Mouse (Mus musculus): ENCODE measurements around the gene Pole. TPM values are rescaled to one million over a fixed set of nuclear protein-coding genes. Genes with fewer than 3 reads are reported as not detected.

The Pole gene
- total and polyA plus RNA-seq, 3 experiments = 46.0 to 60.2 (median 55.0) TPM

DNA sequence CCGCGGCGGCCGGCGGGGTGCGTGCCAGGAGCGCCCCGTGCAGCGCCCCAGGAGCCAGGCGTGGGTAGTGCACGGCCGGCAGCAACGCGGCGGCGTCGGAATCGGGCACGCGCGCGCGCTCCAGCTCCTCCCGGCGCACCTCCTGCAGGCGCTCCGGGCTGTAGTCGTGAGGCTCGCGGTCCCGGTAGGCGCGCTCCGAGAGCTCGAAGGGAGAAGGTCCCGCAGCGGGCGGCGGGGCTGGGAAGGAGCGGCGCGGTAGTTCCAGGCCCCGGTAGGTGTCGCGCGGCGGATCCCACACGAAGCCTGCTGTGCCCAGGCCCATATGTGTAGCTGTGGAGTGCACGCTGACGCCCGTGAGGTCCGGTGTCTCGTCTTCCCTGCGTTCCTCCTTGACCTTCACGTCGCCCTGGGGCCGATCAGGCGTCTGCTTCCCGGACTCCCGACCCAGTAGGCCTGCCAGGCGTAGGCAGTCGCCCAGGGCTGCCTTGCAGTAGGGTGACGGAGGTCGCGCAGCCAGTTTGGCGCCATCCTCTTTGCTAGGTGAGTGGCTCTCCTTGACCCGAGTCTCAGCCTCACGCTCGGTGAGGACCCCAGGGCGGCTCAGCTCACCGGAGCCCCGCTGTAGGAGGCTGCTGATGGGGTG lies 77.2 kb downstream of the Pole start:
- no peak overlapping the region for H3K4me3 ChIP-seq (replicated peaks in 1 of 3; ENCODE audit: low read depth in 2 of 3, low read length in 2 of 3, poor library complexity in 1 of 3)
- H3K9me3 ChIP-seq (replicated peaks; ENCODE audit: low read length) = peaks cover 3% of the 10 kb centered on the region
- H3K36me3 ChIP-seq (replicated peaks in 1 of 2; ENCODE audit: control insufficient read depth in 1 of 2, insufficient read depth in 1 of 2, low read length in 1 of 2) = peaks cover 12 to 35% of the 10 kb centered on the region in 2 experiments
- no peak overlapping the region for H3K9ac ChIP-seq (ENCODE audit: insufficient read depth, low read depth)
- no peaks in the 10 kb centered on the region for H3K79me2 ChIP-seq (replicated peaks; ENCODE audit: control insufficient read depth, extremely low read depth, insufficient read depth, poor library complexity, severe bottlenecking)
- H3K27ac ChIP-seq (ENCODE audit: insufficient read depth, low read depth) = no peak overlapping the region
- H3K4me2 ChIP-seq (ENCODE audit: insufficient read depth, low read depth, poor library complexity, severe bottlenecking) = no peak overlapping the region
- no peaks in the 10 kb centered on the region for H3K4me1 ChIP-seq (ENCODE audit: control insufficient read depth in 1 of 2, insufficient read depth in 2 of 2)
- in situ Hi-C loops (cut with MboI; ENCODE audit: low pct_ligation_motif_present, low pct_unique_long_range_greater_than_20kb, low sequenced_read_pairs) (loop anchor here (10.0 kb wide), 1 partner anchor 272 kb away; no protein-coding TSS in a partner anchor), dilution Hi-C loops (cut with MboI; ENCODE audit: extremely low pct_ligation_motif_present, extremely low pct_unique_long_range_greater_than_20kb, low sequenced_read_pairs) (no loop called here)
- no peak for DNase-seq (ENCODE audit: extremely low read depth)
- TF ChIP-seq TBP (conservative IDR thresholded peaks at IDR 0.05; ENCODE audit: low read depth, low read length) = no peak
- TF ChIP-seq SMC3 (IDR thresholded peaks at IDR 0.05; ENCODE audit: low read depth, low read length) = no peak
- no peak for TF ChIP-seq HCFC1 (IDR thresholded peaks at IDR 0.05; ENCODE audit: low read depth, low read length)
- no peak for TF ChIP-seq IRF4 (IDR thresholded peaks at IDR 0.05; ENCODE audit: low read depth, low read length)
- no peak for TF ChIP-seq MAZ (IDR thresholded peaks at IDR 0.05; ENCODE audit: low read depth, low read length)
- no peak for TF ChIP-seq ELF1 (IDR thresholded peaks at IDR 0.05; ENCODE audit: low read depth, low read length)
- TF ChIP-seq SIN3A (IDR thresholded peaks at IDR 0.05; ENCODE audit: low read length) = no peak
- TF ChIP-seq ZC3H11A (IDR thresholded peaks at IDR 0.05; ENCODE audit: low read depth, low read length) = no peak
- no peak for TF ChIP-seq BHLHE40 (IDR thresholded peaks at IDR 0.05; ENCODE audit: low read depth, low read length)
- no peak for TF ChIP-seq MAX (IDR thresholded peaks at IDR 0.05; ENCODE audit: low read length)
- no peak for TF ChIP-seq ZNF384 (IDR thresholded peaks at IDR 0.05; ENCODE audit: low read depth, low read length)
- no peak for TF ChIP-seq KAT2A (IDR thresholded peaks at IDR 0.05; ENCODE audit: insufficient replicate concordance, low read length)
- TF ChIP-seq CHD2 (IDR thresholded peaks at IDR 0.05; ENCODE audit: low read length) = no peak
- no peaks in the 10 kb centered on the region for H3K27me3 ChIP-seq (replicated peaks)

- Histone ChIP-seq H3K4me3 (replicated peaks in 1 of 3; ENCODE audit: low read depth in 2 of 3, low read length in 2 of 3, poor library complexity in 1 of 3) (no peak overlapping the region), H3K9ac (ENCODE audit: insufficient read depth, low read depth) (no peak overlapping the region), H3K27me3 (replicated peaks) (no peaks in the 10 kb centered on the region), H3K4me1 (ENCODE audit: control insufficient read depth in 1 of 2, insufficient read depth in 2 of 2) (no peaks in the 10 kb centered on the region), H3K9me3 (replicated peaks; ENCODE audit: low read length) (peaks cover 3% of the 10 kb centered on the region), H3K27ac (ENCODE audit: insufficient read depth, low read depth) (no peak overlapping the region), H3K36me3 (replicated peaks in 1 of 2; ENCODE audit: control insufficient read depth in 1 of 2, insufficient read depth in 1 of 2, low read length in 1 of 2) (peaks cover 12 to 40% of the 10 kb centered on the region in 2 experiments), H3K79me2 (replicated peaks; ENCODE audit: control insufficient read depth, extremely low read depth, insufficient read depth, poor library complexity, severe bottlenecking) (no peaks in the 10 kb centered on the region), H3K4me2 (ENCODE audit: insufficient read depth, low read depth, poor library complexity, severe bottlenecking) (no peak overlapping the region)
- DNase-seq (ENCODE audit: extremely low read depth) = no peak
- in situ Hi-C loops (cut with MboI; ENCODE audit: low pct_ligation_motif_present, low pct_unique_long_range_greater_than_20kb, low sequenced_read_pairs) = loop anchor here (10.0 kb wide), 1 partner anchor 271 kb away; no protein-coding TSS in a partner anchor
- no peak for TF ChIP-seq USF2 (conservative IDR thresholded peaks at IDR 0.05; ENCODE audit: low read depth, low read length)
- TF ChIP-seq TBP (conservative IDR thresholded peaks at IDR 0.05; ENCODE audit: low read depth, low read length) = no peak
- TF ChIP-seq EP300 (IDR thresholded peaks at IDR 0.05; ENCODE audit: low read length) = no peak
- TF ChIP-seq SIN3A (IDR thresholded peaks at IDR 0.05; ENCODE audit: low read length) = no peak
- no peak for TF ChIP-seq NRF1 (IDR thresholded peaks at IDR 0.05; ENCODE audit: low read depth, low read length)
- TF ChIP-seq RCOR1 (conservative IDR thresholded peaks at IDR 0.05; ENCODE audit: low read depth, low read length) = no peak
- no peak for TF ChIP-seq RAD21 (IDR thresholded peaks at IDR 0.05; ENCODE audit: low read depth, low read length)
- no peak for TF ChIP-seq CTCF (conservative IDR thresholded peaks at IDR 0.05 in 1 of 2, IDR thresholded peaks at IDR 0.05 in 1 of 2; ENCODE audit: low read depth in 2 of 2, low read length in 2 of 2)
- no peak for TF ChIP-seq MAX (IDR thresholded peaks at IDR 0.05; ENCODE audit: low read length)
- dilution Hi-C loops (cut with MboI; ENCODE audit: extremely low pct_ligation_motif_present, extremely low pct_unique_long_range_greater_than_20kb, low sequenced_read_pairs) = no loop called here
Observed at GRCm38 (mm10) chr5:110363822-110364545, 77.9 kb downstream of the Pole start.

Data from CH12.LX (cell line).